Mouse (Mus musculus) lung, postnatal 0 days (tissue): ENCODE data around the gene Dand5.
A peak's percentile ranks its signal among the peaks of the same experiment; 100 is the strongest.

Experiments used
- CTCF ChIP-seq: IDR thresholded peaks from 2 replicates; pipeline ENCODE4 v1.5.1; 2016; ENCODE audit warnings: antibody characterized with exemption, mild to moderate bottlenecking
- EP300 ChIP-seq: IDR thresholded peaks from 2 replicates; pipeline ENCODE4 v1.6.1; 2016; ENCODE audit warnings: antibody characterized with exemption, mild to moderate bottlenecking, control low read depth

DNA sequence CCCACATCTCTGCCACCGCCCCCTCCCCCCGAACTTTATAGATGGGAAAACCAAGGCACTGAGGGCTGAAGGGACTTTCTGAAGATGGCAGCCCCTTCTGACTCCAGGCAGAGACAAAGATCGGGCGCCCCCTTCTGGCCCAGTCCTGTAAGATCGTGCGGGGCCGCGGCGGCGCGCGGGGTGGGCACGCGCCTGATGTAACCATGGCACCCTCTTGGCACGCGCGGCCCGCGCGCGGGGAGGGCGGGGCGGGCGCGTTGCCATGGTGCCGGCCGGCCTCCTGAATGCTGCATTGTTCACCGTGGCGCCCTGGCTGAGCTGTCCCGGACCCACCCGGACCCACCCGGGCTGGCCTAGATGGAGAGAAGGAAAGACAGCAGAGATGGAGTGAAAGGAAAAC, 11.7 kb downstream of the Dand5 start:
- TF ChIP-seq EP300 (no peak), CTCF (peak; percentile 88)
